Mouse (Mus musculus) liver, postnatal 0 days (tissue): ENCODE measurements around the gene Fbxw5. TPM values are rescaled to one million over a fixed set of nuclear protein-coding genes. Genes with fewer than 3 reads are reported as not detected.

ENCODE experiments used
- ATAC-seq: fragments of 200-750 bp; cut with Nextera tagmentation; 2 replicates; pipeline ENCODE4 v1.8.0; 2017; ENCODE audit warnings: mild to moderate bottlenecking, moderate library complexity
- DNase-seq: peaks from one replicate; pipeline ENCODE4 v3.0.0-alpha.2; 2016
- H3K27ac ChIP-seq: fragments of 300-500 bp; sonication (generic); 2 replicates; pipeline ENCODE4 v1.5.1; 2014; ENCODE audit warnings: antibody characterized with exemption, moderate library complexity, mild to moderate bottlenecking, low read depth
- H3K27me3 ChIP-seq: fragments of 300-500 bp; sonication (generic); 2 replicates; pipeline ENCODE4 v1.6.1; 2014; ENCODE audit warnings: low read length, control low read depth, mixed read lengths; ENCODE audit not compliant: insufficient read depth
- H3K36me3 ChIP-seq: fragments of 300-500 bp; sonication (generic); replicated peaks from 2 replicates; pipeline ENCODE4 v1.6.1; 2014; ENCODE audit warnings: mild to moderate bottlenecking, control low read depth, low read length, moderate library complexity, mixed read lengths; ENCODE audit not compliant: insufficient read depth
- H3K4me1 ChIP-seq: fragments of 300-500 bp; sonication (generic); 2 replicates; pipeline ENCODE4 v1.6.1; 2014; ENCODE audit warnings: antibody characterized with exemption, mild to moderate bottlenecking, control low read depth; ENCODE audit not compliant: insufficient read depth
- H3K4me2 ChIP-seq: fragments of 300-500 bp; sonication (generic); 2 replicates; pipeline ENCODE4 v1.6.1; 2014; ENCODE audit warnings: low read depth, mild to moderate bottlenecking, low read length, moderate library complexity, mixed read lengths
- H3K4me3 ChIP-seq: fragments of 300-500 bp; sonication (generic); 2 replicates; pipeline ENCODE4 v1.5.1; 2014; ENCODE audit warnings: low read depth, low read length
- H3K9ac ChIP-seq: fragments of 300-500 bp; sonication (generic); replicated peaks from 2 replicates; pipeline ENCODE4 v1.6.1; 2014; ENCODE audit warnings: mild to moderate bottlenecking, moderate library complexity
- H3K9me3 ChIP-seq: fragments of 300-500 bp; sonication (generic); 2 replicates; pipeline ENCODE4 v1.6.1; 2016; ENCODE audit warnings: mild to moderate bottlenecking, control low read depth, low read length, mixed read lengths
- CTCF ChIP-seq: sonication (generic); IDR thresholded peaks from 2 replicates; pipeline ENCODE4 v1.5.1; 2016; ENCODE audit warnings: antibody characterized with exemption, low read depth
- EP300 ChIP-seq: IDR thresholded peaks from 2 replicates; pipeline ENCODE4 v1.6.1; 2016; ENCODE audit warnings: antibody characterized with exemption, low read depth, mild to moderate bottlenecking
- WGBS: fragments of 180-500 bp; shearing (Covaris S2); extraction: QIAGEN DNeasy Blood & Tissue Kit; methylation state at CpG from one replicate; pipeline ENCODE4 v1.1.7; 2014; ENCODE audit not compliant: insufficient replicate concordance; 5-methylcytosine and 5-hydroxymethylcytosine counted together
- polyA plus RNA-seq: library from polyadenylated mRNA; unstranded; fragments of >200 nt; fragmentation: Nextera tagmentation; extraction: Ambion mirVana; gene quantifications from 2 replicates; pipeline ENCODE4 v1.2.1, GENCODE M21; 2015

The Fbxw5 gene
- 26.7 and 26.9 TPM in 2 replicates for polyA plus RNA-seq

DNA sequence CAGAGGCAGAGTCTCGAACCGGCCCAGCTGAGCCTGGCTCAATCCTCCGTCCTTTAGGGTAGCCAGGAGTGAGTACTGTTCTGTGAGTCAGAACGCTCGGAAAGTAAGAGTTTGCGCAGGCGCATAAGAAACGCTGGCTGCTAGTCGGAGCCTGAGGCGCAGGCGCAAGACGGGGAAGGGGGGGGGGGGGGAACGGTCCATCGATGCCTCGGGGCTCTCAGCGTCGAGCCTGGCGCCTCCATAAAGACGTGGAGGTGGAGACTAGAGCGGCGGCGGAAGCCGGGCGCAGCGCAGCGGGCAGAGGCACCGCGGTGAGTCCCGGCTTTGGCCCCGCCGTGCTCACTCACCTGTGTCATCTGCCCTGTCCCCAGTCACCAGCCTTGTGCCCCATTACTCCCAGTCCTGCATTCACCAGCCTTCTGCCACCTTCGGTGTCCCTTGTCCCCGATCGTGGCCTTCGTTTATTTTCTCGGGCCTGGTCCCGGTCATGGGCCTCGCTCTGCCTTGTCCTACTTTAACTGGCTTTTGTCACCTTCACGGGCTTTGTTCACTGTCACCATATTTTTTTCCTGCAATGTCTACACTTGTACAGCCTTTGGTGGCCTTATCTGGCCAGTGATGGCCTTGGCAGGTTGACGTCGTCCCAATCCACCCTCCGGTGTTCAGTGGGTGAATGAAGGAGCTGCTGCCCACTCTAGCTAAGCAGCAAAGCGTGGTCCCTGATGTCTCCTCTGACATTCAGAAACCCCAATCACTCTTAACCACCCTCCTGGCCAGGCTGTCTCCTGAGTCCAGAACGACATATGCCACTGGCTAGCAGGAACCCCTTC lies at the start of gene Fbxw5:
TSS of gene Fbxw5 (plus strand) at position 175 of the 830 bp plus-strand sequence.
- Histone ChIP-seq H3K4me3 (peak within 1 kb of the TSS; percentile 84), H3K36me3 (peaks cover 16% of the 10 kb centered on the region), H3K9me3 (no peaks in the 10 kb centered on the region), H3K9ac (peak within 1 kb of the TSS; percentile 97), H3K27me3 (no peaks in the 10 kb centered on the region), H3K4me1 (peaks cover 22% of the 10 kb centered on the region), H3K27ac (peak within 1 kb of the TSS; percentile 88), H3K4me2 (peak within 1 kb of the TSS; percentile 95)
- under 1% methylated on average over 38 of the region's 44 CpGs for WGBS
- TF ChIP-seq CTCF (no peak), EP300 (no peak)
- DNase-seq (peak; percentile 94), ATAC-seq (peak; percentile 89)

DNA sequence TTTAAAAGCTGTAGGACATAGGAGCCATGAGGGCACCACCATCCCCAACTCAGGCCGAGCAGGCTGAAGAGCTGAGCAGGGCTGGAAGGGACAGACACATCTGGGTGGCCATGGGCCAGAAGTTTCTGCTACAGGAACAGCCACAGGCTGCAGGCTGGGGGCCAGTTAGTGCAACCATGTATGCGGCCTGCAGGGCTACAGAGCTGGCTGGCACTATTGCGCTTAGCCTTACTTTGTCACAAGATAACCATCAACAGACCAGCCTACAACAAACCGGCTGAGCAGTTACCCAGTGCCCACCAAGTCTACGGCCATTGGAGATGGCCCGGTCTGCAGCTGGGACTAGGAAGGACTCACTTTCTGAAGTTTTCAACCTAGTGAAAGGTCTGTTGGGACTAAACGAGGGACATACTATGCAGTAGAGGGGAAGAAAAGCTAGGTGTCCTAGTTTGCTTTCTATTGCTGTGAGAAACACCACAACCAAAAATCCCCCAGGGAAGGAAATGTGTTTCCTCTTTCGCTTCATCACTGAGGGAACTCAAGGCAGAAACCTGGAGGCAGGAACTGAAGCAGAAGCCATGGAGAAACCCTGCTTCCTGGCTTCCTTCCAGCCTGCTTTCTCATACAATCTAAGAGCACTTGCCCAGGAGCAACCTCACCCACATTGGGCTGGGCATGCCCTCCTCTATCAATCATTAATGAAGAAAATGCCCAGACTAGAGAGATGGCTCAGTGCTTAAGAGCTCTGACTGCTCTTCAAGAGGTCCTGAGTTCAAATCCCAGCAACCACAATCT lies 49.5 kb upstream of the Fbxw5 start:
- no peak for TF ChIP-seq CTCF
- TF ChIP-seq EP300 = no peak

DNA sequence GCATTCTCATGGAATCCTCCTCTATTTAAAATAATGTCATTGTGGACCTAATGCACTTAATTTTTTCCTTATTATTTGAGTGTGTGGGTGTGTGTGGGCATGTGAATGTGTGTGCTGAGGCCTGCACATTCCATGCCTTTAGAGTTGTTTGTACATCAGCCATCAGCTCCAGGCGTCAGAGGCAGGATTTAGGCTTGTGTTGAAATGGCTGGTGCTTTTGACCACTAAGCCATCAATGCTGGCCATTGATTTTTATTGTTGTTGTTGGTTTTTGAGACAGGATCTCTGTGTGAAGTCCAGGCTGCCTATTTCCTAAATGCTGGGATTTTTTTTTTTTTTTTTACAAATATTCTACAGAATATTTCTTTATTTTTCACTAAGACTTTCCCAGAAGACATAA lies 47.6 kb upstream of the Fbxw5 start:
- ATAC-seq = peak; percentile 85
- 61% methylated on average over 1 of the region's 1 CpGs for WGBS

More for the DNA sequence above, 49.5 kb upstream of the Fbxw5 start:
- Histone ChIP-seq H3K4me2 (no peak overlapping the region), H3K4me3 (no peak overlapping the region), H3K27ac (no peak overlapping the region), H3K27me3 (no peaks in the 10 kb centered on the region), H3K9me3 (no peaks in the 10 kb centered on the region), H3K9ac (no peak overlapping the region), H3K4me1 (peaks cover 4% of the 10 kb centered on the region; the same call in 1 of the 2 replicates), H3K36me3 (no peaks in the 10 kb centered on the region)
- 58% methylated on average over 8 of the region's 8 CpGs for WGBS
- DNase-seq (no peak), ATAC-seq (no peak)

DNA sequence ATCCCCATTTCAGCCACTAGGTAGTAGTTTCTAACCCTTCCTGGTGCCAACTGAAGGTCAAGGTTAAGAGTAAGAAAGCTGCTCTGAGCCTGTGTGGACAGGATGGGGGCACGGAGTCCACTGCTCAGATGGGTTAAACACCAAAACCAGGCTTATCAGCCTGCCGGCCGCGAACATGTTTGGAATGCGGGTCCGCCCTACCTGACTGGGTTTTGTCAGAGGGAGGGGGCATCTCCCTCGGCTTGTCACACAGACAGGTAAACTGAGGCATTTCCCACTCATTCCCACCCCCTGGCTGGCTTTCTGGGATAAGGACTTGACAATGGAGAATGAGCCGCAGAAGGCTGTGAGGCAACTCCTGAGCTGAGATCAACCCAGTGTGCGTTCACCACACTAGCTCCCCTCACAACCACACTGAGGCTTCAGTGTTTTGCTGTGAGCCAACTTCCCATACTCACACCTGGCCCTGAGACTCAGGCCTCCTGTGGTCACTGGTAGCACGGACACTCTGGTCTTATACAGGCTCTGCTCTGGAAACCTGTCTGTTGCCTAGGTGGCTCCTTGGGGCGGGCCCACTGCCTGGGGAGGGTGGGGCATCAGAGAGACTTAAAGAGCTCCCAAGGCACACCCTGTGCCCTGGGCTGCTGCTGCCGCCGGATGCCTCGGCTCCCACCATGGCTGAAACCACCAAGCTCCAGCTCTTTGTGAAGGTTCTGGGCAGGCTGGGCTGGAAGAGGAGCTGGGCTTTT lies 44.2 kb upstream of the Fbxw5 start, which contains the start of gene Clic3:
TSS of gene Clic3 (plus strand) at position 634 of the 749 bp plus-strand sequence.
- ATAC-seq (no peak), DNase-seq (no peak)
- no peak within 1 kb of the TSS for H3K9ac ChIP-seq
- H3K9me3 ChIP-seq = no peaks in the 10 kb centered on the region
- 54% methylated on average over 14 of the region's 14 CpGs for WGBS
- no peak within 1 kb of the TSS for H3K4me3 ChIP-seq
- 0 out of 2 replicates have a peak, but pooled peaks cover 9% of the 10 kb centered on the region for H3K36me3 ChIP-seq
- H3K27ac ChIP-seq = no peak within 1 kb of the TSS
- peaks cover 19% of the 10 kb centered on the region for H3K4me1 ChIP-seq
- TF ChIP-seq EP300 = no peak
- TF ChIP-seq CTCF = no peak
- no peak within 1 kb of the TSS for H3K4me2 ChIP-seq
- H3K27me3 ChIP-seq = no peaks in the 10 kb centered on the region

More for the DNA sequence above, 47.6 kb upstream of the Fbxw5 start:
- no peak overlapping the region for H3K4me3 ChIP-seq
- no peak overlapping the region for H3K9ac ChIP-seq
- peaks cover 4% of the 10 kb centered on the region; the same call in 1 of the 2 replicates for H3K4me1 ChIP-seq
- H3K4me2 ChIP-seq = no peak overlapping the region
- 0 out of 2 replicates have a peak, but pooled peaks cover 3% of the 10 kb centered on the region for H3K36me3 ChIP-seq
- TF ChIP-seq EP300 = no peak
- TF ChIP-seq CTCF = no peak
- H3K27ac ChIP-seq = no peak overlapping the region
- H3K9me3 ChIP-seq = no peaks in the 10 kb centered on the region
- no peak for DNase-seq
- H3K27me3 ChIP-seq = no peaks in the 10 kb centered on the region

DNA sequence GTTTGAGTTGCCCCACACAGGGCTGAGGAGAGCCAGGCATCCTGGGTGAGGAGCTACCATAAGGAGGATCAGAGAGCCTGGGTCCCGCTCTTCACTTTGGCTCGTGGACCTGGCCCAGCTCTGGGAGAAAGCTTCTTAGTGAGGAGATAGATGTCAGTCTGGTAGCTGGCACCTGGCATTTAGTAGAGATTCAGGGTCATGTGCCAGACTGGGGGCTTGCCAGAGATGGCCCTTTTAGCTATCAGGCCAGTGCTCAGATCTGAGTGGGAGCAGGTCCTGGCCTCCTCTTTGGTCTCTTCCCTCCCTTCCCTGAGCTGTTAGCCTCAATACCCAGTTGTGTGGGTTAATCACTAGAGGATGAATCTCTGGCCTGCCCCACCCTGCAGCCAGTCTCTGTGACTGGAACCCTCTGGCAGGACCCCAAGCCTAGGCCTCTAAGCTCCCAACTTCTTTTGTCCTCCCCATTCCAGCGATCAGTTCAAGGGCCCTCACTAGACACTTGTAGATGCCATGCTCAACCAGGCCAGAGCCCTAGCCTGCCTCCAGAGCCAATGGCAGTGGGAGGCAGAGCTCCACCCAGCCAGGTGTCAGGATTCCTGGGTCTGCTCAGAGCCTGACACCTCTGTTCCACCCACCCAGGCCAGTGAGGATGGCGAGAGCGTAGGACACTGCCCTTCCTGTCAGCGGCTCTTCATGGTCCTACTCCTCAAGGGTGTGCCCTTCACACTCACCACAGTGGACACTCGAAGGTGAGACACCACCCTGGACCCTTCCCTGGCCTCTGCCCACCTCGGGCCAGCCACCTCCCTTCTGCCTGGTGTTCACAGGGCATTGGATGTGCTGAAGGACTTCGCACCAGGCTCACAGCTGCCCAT lies 43.3 kb upstream of the Fbxw5 start:
- no peak overlapping the region for H3K4me3 ChIP-seq

More for the DNA sequence above, 43.3 kb upstream of the Fbxw5 start:
- H3K9ac ChIP-seq = no peak overlapping the region
- no peak overlapping the region for H3K4me2 ChIP-seq
- H3K36me3 ChIP-seq = 0 out of 2 replicates have a peak, but pooled peaks cover 9% of the 10 kb centered on the region
- DNase-seq (no peak), ATAC-seq (no peak)
- H3K27me3 ChIP-seq = no peaks in the 10 kb centered on the region
- WGBS = 77% methylated on average over 9 of the region's 9 CpGs
- H3K9me3 ChIP-seq = no peaks in the 10 kb centered on the region
- H3K27ac ChIP-seq = no peak overlapping the region
- no peak for TF ChIP-seq CTCF
- TF ChIP-seq EP300 = no peak
- H3K4me1 ChIP-seq = peaks cover 23% of the 10 kb centered on the region
